Mouse (Mus musculus) kidney, postnatal 36 days (tissue): Measurements from ENCODE around the gene Peli3.

Source experiments
- DNase-seq, 2 experiments: peaks; one replicate each; pipeline ENCODE4 v3.0.0; 2021 to 2022; ENCODE audit warnings: mixed read lengths in 2 of 2

Peli3 gene

DNA sequence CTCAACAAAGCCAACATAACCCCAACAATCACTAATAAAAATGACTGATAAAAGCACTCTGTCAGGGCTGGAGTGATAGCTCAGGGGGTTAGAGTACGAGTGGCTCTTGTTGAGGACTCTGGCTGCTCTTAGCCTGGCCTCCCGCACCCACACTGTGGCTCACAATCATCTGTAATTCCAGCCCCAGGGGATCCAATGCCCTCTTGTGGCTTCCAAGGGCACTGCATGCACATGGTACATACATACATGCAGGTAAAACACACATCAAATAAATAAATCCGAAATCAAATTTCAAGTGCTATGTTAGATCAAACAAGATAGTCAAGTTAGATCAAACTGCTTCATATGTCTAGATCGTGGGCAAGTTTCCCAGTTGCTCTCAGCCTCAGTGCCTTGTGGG is 34.8 kb downstream of the Peli3 start:
- peak; percentile 31 to 69 for DNase-seq

DNA sequence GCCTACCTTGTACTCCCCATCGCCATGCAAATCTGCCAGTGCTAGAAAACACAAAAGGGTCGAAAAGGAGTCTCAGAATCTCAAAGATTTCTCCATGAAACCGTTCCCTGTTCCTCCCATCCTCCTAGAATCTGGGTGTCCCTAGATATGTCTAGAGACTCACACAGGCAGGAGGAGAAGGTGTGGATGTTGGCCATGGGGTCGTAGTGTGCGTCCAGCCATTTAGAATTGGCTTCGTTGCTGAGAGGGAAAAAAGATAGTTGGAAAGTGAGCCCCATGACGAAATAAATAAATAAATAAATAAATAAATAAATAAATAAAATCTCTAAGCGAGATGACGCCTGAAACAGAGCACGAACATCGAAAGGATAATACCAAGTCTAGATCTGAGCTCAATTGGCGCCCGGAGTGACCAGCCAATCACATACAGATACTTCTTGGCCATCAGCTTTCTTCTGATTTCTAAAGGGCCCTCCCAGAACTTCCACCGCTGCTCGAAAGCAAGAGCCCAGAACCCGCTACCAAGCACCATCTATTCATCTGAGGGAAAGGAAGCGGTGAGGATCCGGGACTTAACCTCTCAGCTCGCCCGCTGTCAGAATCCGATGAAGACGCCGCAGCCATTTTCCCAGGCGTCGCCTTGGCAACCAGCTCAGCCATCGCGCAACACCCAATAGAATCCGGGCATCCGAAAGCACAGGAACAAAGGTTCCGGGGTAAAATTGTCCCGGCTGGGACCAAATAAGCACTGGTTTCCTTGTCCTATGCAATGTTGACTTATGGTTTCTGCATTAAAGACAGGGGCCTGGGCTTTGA is 36.7 kb downstream of the Peli3 start, which contains the start of gene Bbs1:
TSS of gene Bbs1 (minus strand) at position 650 of the 816 bp plus-strand sequence.
- peak; percentile 80 to 90 for DNase-seq

DNA sequence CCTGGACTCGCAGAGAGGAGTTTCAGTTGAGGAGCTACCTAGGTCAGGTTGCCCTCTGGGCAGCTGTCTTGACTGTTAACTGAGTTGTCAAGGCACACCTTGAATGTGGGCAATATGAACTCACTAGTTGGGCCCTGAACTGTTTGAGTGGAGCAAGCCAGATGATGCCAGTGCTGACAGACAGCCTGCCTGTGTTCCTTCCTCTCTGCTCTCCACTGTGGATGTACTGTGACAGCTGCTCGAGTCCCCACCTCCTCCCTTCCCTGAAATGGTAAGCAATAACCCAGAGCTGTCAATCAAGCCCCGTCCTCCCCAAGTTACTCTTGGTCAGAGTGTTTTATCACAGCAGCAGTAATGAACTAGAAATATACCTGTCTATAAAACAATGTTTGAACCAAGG is 43.0 kb downstream of the Peli3 start:
- no peak for DNase-seq

DNA sequence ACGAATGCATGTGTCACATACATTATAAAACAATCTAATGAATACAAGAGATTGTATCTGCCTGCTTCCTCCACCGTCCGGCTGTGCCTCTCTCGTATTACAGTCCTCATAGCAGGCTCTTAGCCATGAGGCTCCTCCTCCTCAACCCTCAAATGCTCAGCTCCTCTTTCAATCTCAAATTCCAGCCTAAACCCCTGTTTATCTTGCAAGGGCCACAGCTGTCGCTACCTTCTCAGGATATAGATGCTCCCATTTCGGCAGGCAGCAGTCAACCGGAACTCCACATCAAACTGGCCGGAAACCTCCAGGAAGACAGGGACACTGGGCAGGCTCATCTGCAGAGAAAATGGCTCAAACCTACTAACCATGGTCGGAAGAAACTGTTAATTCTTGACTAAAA is 44.0 kb downstream of the Peli3 start:
- DNase-seq = no peak

DNA sequence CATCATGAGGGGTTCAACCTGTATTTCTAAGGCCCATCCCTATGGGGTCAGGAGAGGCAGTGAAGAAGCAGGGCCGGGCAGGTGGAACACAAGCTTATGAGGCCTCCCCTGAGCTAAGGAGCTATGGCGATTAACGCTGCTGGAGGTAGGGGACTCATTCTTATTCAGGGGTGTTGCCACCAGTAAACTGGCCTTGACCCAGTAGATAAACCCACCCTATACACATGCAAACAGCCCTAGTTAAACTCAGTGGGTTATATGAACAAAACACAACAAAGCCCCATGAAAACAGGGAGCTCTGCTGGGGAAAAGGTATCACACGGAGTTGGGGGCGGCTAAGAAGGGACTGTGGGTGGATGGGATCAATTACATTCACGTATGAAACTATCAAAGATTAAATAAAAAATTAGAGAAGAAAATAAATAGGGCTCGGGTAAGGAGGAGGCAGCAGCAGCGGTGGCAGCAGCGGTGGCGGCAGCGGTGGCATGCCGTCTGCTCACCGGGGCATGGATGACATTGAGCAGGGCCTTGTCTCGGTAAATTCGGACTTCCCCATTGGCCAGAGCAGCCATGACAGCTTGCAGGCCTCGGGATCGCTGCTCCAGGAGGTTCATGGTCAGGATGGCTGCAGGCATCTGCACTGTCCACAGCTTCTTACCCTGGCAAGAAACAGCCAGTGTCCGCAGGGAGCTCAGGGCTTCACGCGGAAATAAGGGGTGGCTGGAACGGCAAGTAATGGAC is 46.0 kb downstream of the Peli3 start:
- no peak for DNase-seq

DNA sequence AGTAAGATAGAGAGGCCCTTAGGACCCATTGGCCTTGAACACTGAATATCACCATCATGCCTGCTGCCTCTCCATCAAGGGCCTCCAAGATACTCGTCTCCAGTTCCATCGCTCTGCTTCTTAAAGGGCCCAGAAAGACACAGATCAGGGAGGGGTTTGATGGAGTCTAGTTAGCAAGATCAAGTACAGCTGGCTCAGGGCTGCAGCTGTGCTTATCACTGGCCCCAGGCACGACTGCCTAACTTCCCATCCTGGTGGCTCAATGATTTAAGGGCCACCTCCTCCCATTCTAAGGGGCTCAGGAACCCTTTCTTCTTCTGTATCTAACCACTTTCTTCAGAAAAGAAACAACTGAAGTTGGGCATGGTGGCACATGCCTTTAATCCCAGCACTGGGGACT is 51.1 kb downstream of the Peli3 start:
- DNase-seq = no peak

DNA sequence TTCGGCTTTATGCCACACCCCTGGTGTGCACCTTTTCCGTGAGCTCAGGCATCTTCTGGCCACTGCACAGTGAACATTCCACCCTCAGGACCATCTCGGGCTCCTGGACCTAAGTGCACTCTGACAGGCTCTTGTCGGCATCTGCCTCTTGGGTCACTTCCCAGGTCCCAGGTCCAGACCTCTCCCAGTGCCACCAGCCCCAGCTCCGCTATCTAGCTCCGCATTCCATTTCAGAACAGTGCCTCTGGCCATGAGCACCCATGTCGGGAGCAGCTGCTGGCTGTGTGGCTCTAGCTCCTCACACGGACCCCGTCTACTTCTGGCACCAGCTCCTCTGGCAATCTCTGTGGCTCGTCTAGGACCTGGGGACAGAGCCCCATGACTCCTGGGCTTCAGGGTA is 53.1 kb downstream of the Peli3 start:
- DNase-seq = no peak

DNA sequence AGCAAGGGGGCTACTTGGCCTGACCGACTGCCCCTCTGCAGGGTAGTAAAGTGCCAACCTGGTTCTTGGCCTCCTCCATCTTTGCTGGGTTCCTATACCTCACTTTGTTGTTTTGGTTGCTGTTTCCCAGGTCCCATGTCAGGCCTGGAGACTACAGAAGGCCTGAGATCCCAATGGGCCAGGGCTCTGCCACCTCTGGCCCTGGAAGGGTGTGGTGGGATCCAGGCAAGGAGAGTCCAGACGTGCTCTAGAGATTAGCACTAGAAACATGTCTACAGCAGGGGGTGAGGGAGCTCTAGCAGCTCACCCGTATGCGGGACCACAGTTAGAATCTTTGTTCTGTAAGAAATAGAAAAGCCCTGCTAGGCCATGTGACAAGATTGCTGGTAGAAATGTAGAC is 59.0 kb downstream of the Peli3 start:
- no peak for DNase-seq
